ENCODE assay signal across 10 mouse cellular contexts in genomic region chr10:80357336-80357735, GRCm38 (mm10). TPM values are rescaled to one million over a fixed set of nuclear protein-coding genes. Genes with fewer than 3 reads are reported as not detected.
DNase-seq lines count a peak whose midpoint lies in the region; ATAC-seq and TF ChIP-seq lines count a peak whose summit lies in the region.
"Had no signal": no experiment of that assay in that cellular context is flagged by ENCODE, and none has a peak within 500 bp of the region (broad histone marks: within the 10 kb centered on the region; RNA-seq: fewer than 3 reads in every experiment).

No protein-coding gene starts in this region.

- no peak for DNase-seq in gastrocnemius, adult 2 months
- DNase-seq in gastrocnemius, postnatal 4 days (ENCODE audit: low spot score in 2 of 2) = no peak
- no peak for DNase-seq in neural tube, embryonic 10.5 days (ENCODE audit: extremely low spot score, low spot score)
- DNase-seq in T-cell, adult 2 months (ENCODE audit: low spot score) = no peak
- no peak for DNase-seq in thymus, adult 18-20 months
- no peak for DNase-seq in embryo, embryonic 11 days
- DNase-seq: gastrocnemius, postnatal 25 days had no signal

- H3K36me3 ChIP-seq in neural tube, embryonic 14.5 days (ENCODE audit: control insufficient read depth, insufficient read depth, low read length) = no peaks in the 10 kb centered on the region
- no peaks in the 10 kb centered on the region for H3K36me3 ChIP-seq in limb, embryonic 12.5 days

- peaks cover 46% of the 10 kb centered on the region for H3K27me3 ChIP-seq in neural tube, embryonic 14.5 days (ENCODE audit: control insufficient read depth, insufficient read depth, low read length)
- H3K27me3 ChIP-seq in limb, embryonic 12.5 days = peaks cover 90% of the 10 kb centered on the region

- no peak for TF ChIP-seq CTCF in gastrocnemius, adult 2 months (IDR thresholded peaks at IDR 0.05)

- no peak overlapping the region for H3K9ac ChIP-seq in neural tube, embryonic 14.5 days (replicated peaks; ENCODE audit: low read depth, low read length)
- no peak overlapping the region for H3K9ac ChIP-seq in limb, embryonic 12.5 days (replicated peaks)

- no peaks in the 10 kb centered on the region for H3K9me3 ChIP-seq in neural tube, embryonic 14.5 days (ENCODE audit: control insufficient read depth, low read length)
- 0 out of 2 replicates have a peak, but pooled peaks cover 4% of the 10 kb centered on the region for H3K9me3 ChIP-seq in limb, embryonic 12.5 days

- H3K4me2 ChIP-seq in neural tube, embryonic 14.5 days (ENCODE audit: low read depth, low read length) = peak overlapping the region; percentile 43
- H3K4me2 ChIP-seq in limb, embryonic 12.5 days = peak overlapping the region; percentile 78

- WGBS in neural tube, embryonic 14.5 days = 31% methylated on average over 7 of the region's 7 CpGs
- 37% methylated on average over 7 of the region's 7 CpGs for WGBS in limb, embryonic 12.5 days

- intact Hi-C loops in gastrocnemius, adult 2 months (cut with DNase I) = no loop called here

- H3K4me3 ChIP-seq in gastrocnemius, adult 2 months = peak overlapping the region; percentile 54; the same call in 1 of the 2 replicates
- H3K4me3 ChIP-seq in neural tube, embryonic 14.5 days (ENCODE audit: low read depth, low read length) = no peak overlapping the region; the same call in 1 of the 2 replicates
- H3K4me3 ChIP-seq in limb, embryonic 12.5 days (replicated peaks) = peak overlapping the region; percentile 46

- ATAC-seq in neural tube, embryonic 14.5 days (ENCODE audit: low read depth) = no peak
- ATAC-seq in limb, embryonic 12.5 days (ENCODE audit: insufficient number of reproducible peaks, insufficient read depth, low FRiP score, low TSS enrichment, low read depth) = no peak

- H3K4me1 ChIP-seq in neural tube, embryonic 14.5 days (ENCODE audit: control insufficient read depth, insufficient read depth, low read length) = peaks cover 10% of the 10 kb centered on the region; the same call in 1 of the 2 replicates
- peaks cover 22% of the 10 kb centered on the region for H3K4me1 ChIP-seq in limb, embryonic 12.5 days (replicated peaks)

- no peak overlapping the region for H3K27ac ChIP-seq in gastrocnemius, adult 2 months
- no peak overlapping the region for H3K27ac ChIP-seq in neural tube, embryonic 14.5 days (ENCODE audit: low read depth, low read length)
- H3K27ac ChIP-seq in limb, embryonic 12.5 days = no peak overlapping the region

RNA-seq across cellular contexts. Expression of gene Plk5, which starts 1.1 kb away (rescaled TPM):
- total RNA-seq in gastrocnemius, adult 2 months (2021) = under 1 TPM; 0.10 to 0.45 TPM
- total RNA-seq in gastrocnemius, postnatal 4 days (2021) = under 1 TPM in 1 of 2 experiments, not detected in 1; 0.34 TPM
- polyA plus RNA-seq in neural tube, embryonic 14.5 days (2014; fragmentation: Nextera tagmentation; extraction: Ambion mirVana) = 2.4 and 3.4 TPM in 2 replicates
- 1.2 and 1.3 TPM in 2 replicates for polyA plus RNA-seq in limb, embryonic 12.5 days (2016; fragmentation: Nextera tagmentation; extraction: Ambion mirVana)
- polyA plus RNA-seq: C2C12 had no signal

RNA-seq across cellular contexts. Expression of gene Adamtsl5, which starts 9.1 kb away (rescaled TPM):
- 10 to 100 TPM; 26.2 to 43.3 TPM for total RNA-seq in gastrocnemius, adult 2 months (2021)
- total RNA-seq in gastrocnemius, postnatal 4 days (2021) = 10 to 100 TPM; 15.5 to 16.5 TPM
- 0.09 and 2.5 TPM in 2 replicates for polyA plus RNA-seq in neural tube, embryonic 14.5 days (2014; fragmentation: Nextera tagmentation; extraction: Ambion mirVana)
- 0.70 and 0.88 TPM in 2 replicates for polyA plus RNA-seq in limb, embryonic 12.5 days (2016; fragmentation: Nextera tagmentation; extraction: Ambion mirVana)

RNA-seq across cellular contexts. Expression of gene Reep6, which starts 27.6 kb away (rescaled TPM):
- 1 to 10 TPM; 1.5 to 2.5 TPM for total RNA-seq in gastrocnemius, adult 2 months (2021)
- total RNA-seq in gastrocnemius, postnatal 4 days (2021) = 1 to 10 TPM; 2.7 to 4.1 TPM
- polyA plus RNA-seq in neural tube, embryonic 14.5 days (2014; fragmentation: Nextera tagmentation; extraction: Ambion mirVana) = 3.9 and 5.4 TPM in 2 replicates
- polyA plus RNA-seq in limb, embryonic 12.5 days (2016; fragmentation: Nextera tagmentation; extraction: Ambion mirVana) = 4.1 and 4.6 TPM in 2 replicates

RNA-seq across cellular contexts. Expression of gene Pcsk4, which starts 28.0 kb away (rescaled TPM):
- 1 to 10 TPM in 1 of 2 experiments, under 1 TPM in 1; 0.84 to 1.0 TPM for total RNA-seq in gastrocnemius, adult 2 months (2021)
- 1 to 10 TPM; 1.0 to 1.5 TPM for total RNA-seq in gastrocnemius, postnatal 4 days (2021)
- 4.9 and 5.1 TPM in 2 replicates for polyA plus RNA-seq in neural tube, embryonic 14.5 days (2014; fragmentation: Nextera tagmentation; extraction: Ambion mirVana)
- 6.3 and 6.6 TPM in 2 replicates for polyA plus RNA-seq in limb, embryonic 12.5 days (2016; fragmentation: Nextera tagmentation; extraction: Ambion mirVana)

RNA-seq across cellular contexts. Expression of gene Mex3d, which starts 30.1 kb away (rescaled TPM):
- 1 to 10 TPM; 4.7 to 5.1 TPM for total RNA-seq in gastrocnemius, adult 2 months (2021)
- 10 to 100 TPM; 17.8 to 18.9 TPM for total RNA-seq in gastrocnemius, postnatal 4 days (2021)
- 11.5 and 12.2 TPM in 2 replicates for polyA plus RNA-seq in neural tube, embryonic 14.5 days (2014; fragmentation: Nextera tagmentation; extraction: Ambion mirVana)
- 12.5 and 15.2 TPM in 2 replicates for polyA plus RNA-seq in limb, embryonic 12.5 days (2016; fragmentation: Nextera tagmentation; extraction: Ambion mirVana)
